Mouse (Mus musculus): ENCODE results near the gene Rpl13a.
"Not testable (repeated sequence)": the region's sequence is repeated elsewhere in the genome, so short reads cannot be mapped to it uniquely, and the experiment has no call there.

The Rpl13a gene

GRCm38 (mm10) chr7:45113476-45113875, 15.1 kb downstream of the Rpl13a start:
- no peak for DNase-seq (ENCODE audit: low spot score)

- DNase-seq (ENCODE audit: low spot score): no peak
Observed at GRCm38 (mm10) chr7:45112529-45112928, 16.0 kb downstream of the Rpl13a start.

- DNase-seq (ENCODE audit: low spot score): no peak
Observed at GRCm38 (mm10) chr7:45111940-45112339, 16.6 kb downstream of the Rpl13a start.

- not testable (repeated sequence) for DNase-seq (ENCODE audit: low spot score)
Observed at GRCm38 (mm10) chr7:45110089-45110488, 18.5 kb downstream of the Rpl13a start.

GRCm38 (mm10) chr7:45107052-45107645, 21.4 kb downstream of the Rpl13a start:
- no peak for DNase-seq (ENCODE audit: low spot score)

- DNase-seq (ENCODE audit: low spot score): no peak
Observed at GRCm38 (mm10) chr7:45106441-45106840, 22.1 kb downstream of the Rpl13a start.

GRCm38 (mm10) chr7:45105491-45105890, 23.1 kb downstream of the Rpl13a start:
- DNase-seq (ENCODE audit: low spot score): no peak

GRCm38 (mm10) chr7:45104941-45105340, 23.6 kb downstream of the Rpl13a start:
- DNase-seq (ENCODE audit: low spot score): no peak

- DNase-seq (ENCODE audit: low spot score): no peak
Observed at GRCm38 (mm10) chr7:45103652-45104180, 24.8 kb downstream of the Rpl13a start, which contains the start of gene Fcgrt. Gene Fcgrt (minus strand): TSS chr7:45103851.

- DNase-seq (ENCODE audit: low spot score): no peak
Observed at GRCm38 (mm10) chr7:45102940-45103585, 25.5 kb downstream of the Rpl13a start.

GRCm38 (mm10) chr7:45102441-45102840, 26.1 kb downstream of the Rpl13a start:
- DNase-seq (ENCODE audit: low spot score): no peak

GRCm38 (mm10) chr7:45100046-45100445, 28.5 kb downstream of the Rpl13a start:
- DNase-seq (ENCODE audit: low spot score): no peak

- DNase-seq (ENCODE audit: low spot score): no peak
Observed at GRCm38 (mm10) chr7:45098541-45099240, 29.9 kb downstream of the Rpl13a start.

- DNase-seq (ENCODE audit: low spot score): no peak
Observed at GRCm38 (mm10) chr7:45097479-45097878, 31.1 kb downstream of the Rpl13a start.

GRCm38 (mm10) chr7:45095965-45096364, 32.6 kb downstream of the Rpl13a start:
- DNase-seq (ENCODE audit: low spot score): not testable (repeated sequence)

GRCm38 (mm10) chr7:45095367-45095766, 33.2 kb downstream of the Rpl13a start:
- DNase-seq (ENCODE audit: low spot score): no peak

- DNase-seq (ENCODE audit: low spot score): no peak
Observed at GRCm38 (mm10) chr7:45094121-45094520, 34.4 kb downstream of the Rpl13a start.

GRCm38 (mm10) chr7:45093516-45093905, 35.0 kb downstream of the Rpl13a start:
- DNase-seq (ENCODE audit: low spot score): no peak

- DNase-seq (ENCODE audit: low spot score): no peak
Observed at GRCm38 (mm10) chr7:45092828-45093515, 35.6 kb downstream of the Rpl13a start.

- peak; percentile 92 for DNase-seq (ENCODE audit: low spot score)
Observed at GRCm38 (mm10) chr7:45092048-45092447, 36.5 kb downstream of the Rpl13a start, which contains the start of gene Rcn3. Gene Rcn3 (minus strand): TSS chr7:45092221.

GRCm38 (mm10) chr7:45091001-45091990, 37.3 kb downstream of the Rpl13a start:
- peak; percentile 20 for DNase-seq (ENCODE audit: low spot score)

Measured in retina, embryonic 14.5 days (tissue).